Mouse (Mus musculus): ENCODE measurements at regions not wholly inside any gene's neighbourhood (a gene's known extent, or its start where the extent isn't known, plus 50 kb on each side); places are given as distances from the start of the nearest gene placed in this dataset.
A peak's percentile ranks its signal among the peaks of the same experiment; 100 is the strongest.

DNA sequence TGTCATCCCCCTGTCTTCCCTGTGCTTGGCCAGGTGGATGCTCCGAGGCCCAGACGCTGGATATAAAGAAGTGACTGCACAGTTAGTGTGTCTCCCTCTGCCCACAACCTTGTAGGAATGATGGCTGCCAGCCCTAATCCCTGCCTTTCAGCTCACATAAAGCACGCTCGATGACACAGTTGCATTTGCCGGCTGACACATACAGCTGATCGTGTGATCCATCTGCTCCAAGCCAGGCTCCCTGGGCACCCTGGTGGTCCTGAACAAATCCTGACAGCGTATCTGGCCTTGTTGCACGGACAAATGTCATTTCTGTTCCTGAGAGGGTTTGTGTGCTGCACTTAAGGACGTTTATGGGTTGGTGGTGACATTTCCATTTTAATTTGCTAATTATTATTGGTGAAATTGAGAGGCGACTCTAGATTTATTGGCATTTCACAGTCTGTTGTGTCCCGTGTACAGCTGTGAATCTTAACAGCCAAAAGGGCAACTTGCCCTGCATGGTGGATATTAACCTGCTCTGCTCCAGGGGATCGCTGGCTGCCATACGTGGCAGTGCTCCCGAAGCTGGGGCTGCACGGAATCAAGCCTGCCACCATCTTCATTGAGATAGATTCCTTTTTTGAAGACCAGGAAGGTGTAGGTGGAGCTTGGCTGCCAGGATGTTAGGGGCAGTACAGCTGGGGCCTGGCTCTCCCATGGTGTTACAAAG lies 241.9 kb upstream of the Kcnab2 start:
- intact Hi-C loops (cut with DNase I) = no loop called here
- DNase-seq (ENCODE audit: low spot score in 2 of 2) = no peak

DNA sequence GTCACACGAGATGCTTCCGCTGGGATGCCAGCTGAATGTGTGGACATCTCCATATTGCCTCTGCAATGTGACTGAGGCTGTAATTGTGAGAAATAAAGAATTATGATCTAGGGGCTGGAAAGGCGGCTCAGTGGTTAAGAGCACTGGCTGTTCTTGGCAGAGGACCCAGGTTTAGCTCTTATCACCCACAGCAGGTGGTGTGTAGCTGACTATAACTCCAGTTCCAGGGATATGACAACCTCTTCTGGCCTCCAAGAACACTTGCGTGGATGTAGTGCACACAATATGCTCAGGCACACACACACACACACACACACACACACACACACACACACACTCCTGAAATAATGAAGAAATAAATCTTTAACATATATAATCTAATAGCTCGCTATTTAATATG lies 232.7 kb upstream of the Kcnab2 start:
- intact Hi-C loops (cut with DNase I) = no loop called here
- DNase-seq (ENCODE audit: low spot score in 2 of 2) = no peak

DNA sequence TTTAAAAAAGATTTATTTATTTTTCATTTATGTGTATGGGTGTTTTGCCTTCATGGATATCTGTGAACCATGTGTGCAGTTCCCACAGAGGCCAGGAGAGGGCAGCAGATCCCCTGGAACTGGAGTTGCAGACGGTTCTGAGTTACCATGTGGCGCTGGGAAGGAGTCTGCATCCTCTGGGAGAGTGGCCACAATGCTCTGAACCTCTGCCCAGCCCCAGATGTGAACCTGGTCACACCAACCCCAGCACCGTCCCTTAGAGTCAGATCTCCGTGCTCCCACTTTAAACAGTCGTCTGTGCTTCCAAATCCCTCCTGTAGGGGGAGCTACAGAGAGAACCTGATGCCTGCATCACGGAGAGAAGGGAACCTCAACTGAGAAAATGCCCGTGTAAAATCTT lies 222.5 kb upstream of the Kcnab2 start:
- DNase-seq (ENCODE audit: low spot score in 2 of 2) = no peak
- intact Hi-C loops (cut with DNase I) = no loop called here

DNA sequence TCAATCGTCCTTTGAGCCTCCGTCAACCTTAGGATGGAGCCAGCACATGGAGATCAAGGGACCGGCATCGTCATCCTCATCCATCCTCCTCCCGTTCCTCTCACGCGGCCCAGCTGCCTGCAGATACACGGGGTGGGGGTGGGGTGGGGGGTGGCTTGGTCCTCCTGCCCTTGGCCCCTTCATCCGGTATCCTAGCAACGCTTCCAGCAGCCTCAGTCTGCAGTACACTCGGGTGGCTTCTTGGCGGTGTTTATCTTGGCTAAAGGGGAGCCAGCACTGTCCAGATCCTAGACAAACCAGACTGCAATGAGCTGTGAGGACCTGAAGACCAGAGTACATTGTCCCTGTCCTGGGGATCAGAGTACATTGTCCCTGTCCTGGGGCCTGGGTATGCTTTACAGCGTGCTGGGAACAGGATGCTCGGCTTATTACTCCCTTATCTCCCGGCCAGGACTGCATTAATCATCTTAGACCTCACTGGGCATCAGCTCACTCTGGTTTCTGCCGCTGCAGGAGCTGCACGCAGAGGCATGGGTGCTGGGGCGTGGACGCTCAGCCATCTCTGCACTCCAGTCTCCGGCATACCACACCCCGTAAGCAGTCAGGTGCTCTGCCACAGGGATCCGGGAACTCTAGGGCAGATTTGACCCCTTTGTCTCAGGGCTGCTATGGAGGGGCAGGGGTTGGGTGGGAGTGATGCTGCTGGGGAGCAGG lies 219.7 kb upstream of the Kcnab2 start:
- DNase-seq (ENCODE audit: low spot score in 2 of 2) = peak; percentile 8 to 36
- intact Hi-C loops (cut with DNase I) = no loop called here

DNA sequence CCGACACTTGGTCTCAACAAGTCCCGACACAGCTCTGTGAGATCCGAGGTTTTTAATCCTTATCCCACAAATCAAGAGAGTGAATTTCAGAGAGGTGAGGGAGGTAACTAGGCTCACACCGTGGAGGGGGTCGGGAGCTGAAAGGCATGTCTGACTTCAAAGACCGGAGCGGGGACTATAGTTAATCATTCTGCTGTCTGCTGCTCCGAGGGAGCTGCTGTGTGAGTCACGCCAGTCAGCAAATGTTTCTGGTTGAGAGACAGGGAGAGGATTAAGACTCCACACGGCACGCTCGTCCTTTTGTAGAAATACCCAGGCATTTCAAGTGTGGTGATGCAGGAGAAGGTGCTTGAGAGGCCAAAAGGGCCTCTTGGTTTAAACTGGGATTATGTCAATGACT lies 214.1 kb upstream of the Kcnab2 start:
- intact Hi-C loops (cut with DNase I) = no loop called here
- DNase-seq (ENCODE audit: low spot score in 2 of 2) = peak in 1 of 2 experiments; percentile 24

DNA sequence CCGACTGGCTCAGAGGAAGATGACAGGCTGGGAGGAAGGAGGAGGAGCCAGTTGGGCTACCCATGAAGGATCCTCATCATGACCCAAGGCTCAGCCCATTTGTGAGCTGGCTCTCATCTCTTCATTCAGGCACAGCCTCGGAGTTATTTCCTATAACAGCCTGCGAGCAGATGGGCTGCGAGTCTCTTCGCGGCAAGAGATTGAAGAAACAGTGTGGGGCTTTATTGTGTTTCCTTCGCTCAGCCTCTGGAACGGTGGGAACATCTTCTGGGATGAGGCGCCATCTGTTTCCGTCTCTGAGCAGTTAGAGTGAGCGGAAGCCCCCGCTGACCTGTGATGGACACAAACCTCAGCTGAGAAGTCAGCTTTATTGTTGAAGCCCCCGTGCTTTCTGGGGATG lies 213.6 kb upstream of the Kcnab2 start:
- peak; percentile 6 to 16 for DNase-seq (ENCODE audit: low spot score in 2 of 2)
- intact Hi-C loops (cut with DNase I) = no loop called here

DNA sequence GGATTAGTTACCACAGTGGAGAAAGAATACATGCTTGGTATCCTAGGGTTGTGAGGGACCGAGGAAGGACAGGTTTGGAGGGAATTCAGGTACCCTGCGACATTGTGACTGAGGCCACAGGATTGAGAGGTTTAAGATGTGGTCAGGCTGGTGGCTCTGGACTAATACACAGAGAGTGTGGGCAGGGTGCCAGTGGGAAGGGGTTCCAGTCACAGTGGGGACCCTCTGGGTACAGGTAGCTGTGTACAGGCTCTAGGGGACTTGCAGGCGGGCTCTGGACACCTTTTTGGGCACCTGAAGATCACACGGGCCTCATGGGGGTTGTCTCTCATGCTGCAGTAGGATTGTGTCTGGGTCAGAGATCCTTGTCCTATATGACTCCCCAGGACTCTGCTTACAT lies 213.1 kb upstream of the Kcnab2 start:
- intact Hi-C loops (cut with DNase I) = no loop called here
- DNase-seq (ENCODE audit: low spot score in 2 of 2) = no peak

DNA sequence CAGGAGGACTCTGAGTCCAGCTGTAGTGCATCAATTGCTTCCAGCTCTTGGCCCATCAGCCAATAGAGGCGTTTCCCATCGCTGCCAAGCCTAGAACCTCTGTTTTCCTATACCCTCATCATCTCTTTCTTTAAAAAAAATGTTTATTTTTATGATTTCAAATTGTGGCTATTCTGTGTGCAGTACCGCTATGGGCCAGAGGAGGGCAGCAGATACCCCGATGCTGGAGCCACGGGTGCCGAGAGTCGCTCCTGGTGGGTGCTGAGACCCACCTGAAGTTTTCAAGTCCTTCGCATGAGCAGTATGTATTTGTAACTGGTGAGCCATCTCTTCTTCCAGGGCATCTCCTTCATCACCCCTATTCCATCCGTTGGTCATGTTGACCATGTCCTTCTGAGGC lies 212.2 kb upstream of the Kcnab2 start:
- no peak for DNase-seq (ENCODE audit: low spot score in 2 of 2)

DNA sequence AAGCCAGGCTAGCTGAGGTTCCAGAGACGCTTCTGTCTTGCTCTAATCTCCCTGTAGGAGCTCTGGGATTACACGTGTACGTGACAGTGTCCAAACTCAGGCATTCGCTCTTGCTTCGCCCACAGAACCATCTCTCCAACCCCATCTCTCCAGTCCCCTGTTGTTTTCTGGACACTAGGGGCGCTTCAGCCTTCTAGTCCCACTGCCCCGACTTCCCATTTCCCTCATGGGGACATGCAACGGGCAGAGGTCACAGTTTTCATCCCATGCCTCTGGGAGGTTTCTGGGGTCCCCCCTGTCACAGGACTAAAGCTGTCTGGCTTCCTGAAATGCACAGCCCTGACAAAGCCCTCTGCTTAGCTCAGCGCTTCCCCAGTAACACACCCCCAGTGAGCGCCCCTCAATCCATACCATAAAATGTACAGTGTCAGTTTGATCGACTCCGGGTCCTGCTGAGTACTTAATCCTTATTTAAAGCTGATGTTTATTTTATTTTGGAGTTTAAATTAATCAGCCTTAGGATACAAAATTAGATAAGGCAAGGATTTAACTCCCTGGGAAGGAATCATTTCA lies 208.9 kb upstream of the Kcnab2 start:
- DNase-seq (ENCODE audit: low spot score in 2 of 2) = no peak
- intact Hi-C loops (cut with DNase I) = no loop called here

More for the DNA sequence above, 212.2 kb upstream of the Kcnab2 start:
- intact Hi-C loops (cut with DNase I) = no loop called here

DNA sequence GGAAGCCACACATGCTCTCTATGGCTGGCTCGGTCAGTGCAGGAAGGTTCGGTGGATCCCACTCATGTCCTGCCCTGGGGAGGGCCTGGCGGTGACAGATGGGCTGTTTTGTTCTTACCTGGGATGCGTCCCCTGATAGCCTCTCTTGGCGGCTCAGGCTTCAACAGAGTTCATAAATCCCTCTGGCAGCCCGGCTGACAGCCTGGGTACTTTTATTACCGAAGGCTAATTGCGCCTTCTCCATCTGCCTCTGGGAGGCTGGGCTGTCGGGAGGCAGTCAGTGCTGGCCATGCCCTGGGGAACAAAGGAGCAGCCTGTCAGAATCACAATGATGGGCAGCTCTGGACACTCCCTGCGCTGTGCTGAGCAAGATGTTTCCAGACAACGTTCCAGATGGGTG lies 196.5 kb upstream of the Kcnab2 start:
- intact Hi-C loops (cut with DNase I) = no loop called here
- no peak for DNase-seq (ENCODE audit: low spot score in 2 of 2)

DNA sequence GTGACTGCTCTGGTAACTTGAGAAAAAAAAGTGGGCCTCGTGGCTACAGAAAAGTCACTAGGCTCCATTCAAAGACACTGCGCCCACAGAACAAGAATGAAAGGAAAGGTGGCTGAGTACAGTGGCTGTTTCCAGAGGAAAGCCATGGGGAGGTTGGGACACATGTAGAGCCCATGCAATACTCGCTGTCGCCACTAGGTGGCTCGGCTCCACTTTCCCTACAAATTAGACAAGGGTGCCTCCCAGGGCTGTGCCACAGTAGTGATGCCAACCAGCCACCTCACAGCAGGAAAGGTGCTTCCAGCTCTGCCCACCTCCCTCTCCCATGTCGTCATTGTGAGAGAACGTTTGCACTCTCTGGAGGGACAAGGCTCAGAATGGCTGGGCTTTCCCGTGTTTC lies 185.8 kb upstream of the Kcnab2 start:
- intact Hi-C loops (cut with DNase I) = no loop called here
- DNase-seq (ENCODE audit: low spot score in 2 of 2) = peak in 1 of 2 experiments; percentile 19

DNA sequence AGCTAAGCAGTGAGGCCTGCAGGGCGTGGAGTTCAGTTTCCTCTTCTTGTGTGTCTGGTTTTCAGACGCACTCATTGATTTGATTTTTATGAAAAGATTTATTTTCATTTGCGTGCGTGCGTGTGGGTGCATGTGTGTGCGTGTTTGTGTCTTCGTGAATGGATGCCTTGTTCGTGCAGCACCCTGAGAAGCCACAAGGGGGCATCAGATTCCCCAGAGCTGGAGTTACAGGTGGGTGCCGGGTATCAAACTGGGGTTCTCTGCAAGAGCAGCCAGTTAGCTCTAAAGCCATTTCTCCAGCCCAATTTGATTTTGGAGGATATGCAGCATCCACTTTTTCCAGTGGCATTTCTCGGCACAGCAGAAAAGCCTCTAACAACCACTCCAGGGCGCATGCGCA lies 185.4 kb upstream of the Kcnab2 start:
- DNase-seq (ENCODE audit: low spot score in 2 of 2) = no peak
- intact Hi-C loops (cut with DNase I) = no loop called here

DNA sequence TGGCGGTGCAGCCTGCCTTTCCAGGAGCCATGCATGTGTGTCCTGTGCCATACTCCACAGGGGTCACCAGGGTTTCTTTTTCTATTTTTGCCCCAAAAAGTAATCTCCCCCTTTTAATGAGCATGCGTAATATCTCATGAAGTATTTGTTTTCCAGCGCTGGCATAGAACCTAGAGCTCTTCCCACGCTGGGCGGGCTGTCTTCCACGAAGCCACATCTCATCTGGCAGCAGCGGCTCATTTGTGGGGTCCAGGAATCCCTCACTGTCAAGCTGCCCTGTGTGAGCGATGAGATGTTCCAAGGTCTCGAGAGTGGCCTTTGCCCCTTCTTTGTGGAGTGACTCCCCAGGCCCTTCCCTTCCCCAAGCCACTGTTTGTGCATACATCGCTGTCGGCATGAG lies 184.8 kb upstream of the Kcnab2 start:
- DNase-seq (ENCODE audit: low spot score in 2 of 2) = no peak
- intact Hi-C loops (cut with DNase I) = no loop called here

DNA sequence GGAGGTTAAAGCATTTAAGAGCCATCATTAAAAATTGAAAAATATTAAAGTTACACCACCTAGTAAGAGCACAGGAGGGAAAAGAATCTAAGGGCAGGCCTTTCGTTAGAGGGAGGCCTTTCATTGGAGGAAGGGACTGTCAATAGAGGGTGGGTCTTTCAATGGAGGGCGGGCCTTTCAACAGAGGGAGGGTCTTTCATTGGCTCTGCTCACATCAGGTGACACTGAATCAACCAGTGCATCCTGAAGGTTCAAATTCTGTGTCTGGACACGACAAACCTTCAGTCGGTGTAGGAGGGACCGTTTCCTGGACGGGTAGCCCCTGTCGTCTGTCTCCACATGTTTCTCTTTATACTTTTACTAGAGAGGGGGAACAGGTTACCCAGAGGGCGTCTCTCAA lies 172.5 kb upstream of the Kcnab2 start:
- no peak for DNase-seq (ENCODE audit: low spot score in 2 of 2)
- intact Hi-C loops (cut with DNase I) = no loop called here

DNA sequence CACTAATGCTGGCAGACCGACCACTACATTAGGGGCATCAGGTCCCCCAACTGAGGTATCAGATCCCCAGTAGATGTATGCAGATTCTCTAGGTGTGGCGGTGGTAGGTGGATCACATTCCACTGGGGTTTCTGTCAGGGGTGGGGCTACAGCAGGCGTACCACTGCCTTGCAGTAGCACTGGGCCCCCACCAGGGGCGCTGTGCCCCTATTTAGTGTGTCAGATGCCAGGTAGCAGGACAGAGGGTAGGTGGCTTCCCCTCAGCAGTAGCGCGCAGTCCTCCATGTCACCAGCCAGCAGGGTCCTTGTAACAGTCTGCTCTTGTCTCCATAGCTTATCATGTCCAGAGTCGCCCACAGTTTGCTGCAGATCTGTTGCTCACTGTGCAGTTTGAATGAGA lies 169.9 kb upstream of the Kcnab2 start:
- peak; percentile 10 to 34 for DNase-seq (ENCODE audit: low spot score in 2 of 2)
- intact Hi-C loops (cut with DNase I) = no loop called here

DNA sequence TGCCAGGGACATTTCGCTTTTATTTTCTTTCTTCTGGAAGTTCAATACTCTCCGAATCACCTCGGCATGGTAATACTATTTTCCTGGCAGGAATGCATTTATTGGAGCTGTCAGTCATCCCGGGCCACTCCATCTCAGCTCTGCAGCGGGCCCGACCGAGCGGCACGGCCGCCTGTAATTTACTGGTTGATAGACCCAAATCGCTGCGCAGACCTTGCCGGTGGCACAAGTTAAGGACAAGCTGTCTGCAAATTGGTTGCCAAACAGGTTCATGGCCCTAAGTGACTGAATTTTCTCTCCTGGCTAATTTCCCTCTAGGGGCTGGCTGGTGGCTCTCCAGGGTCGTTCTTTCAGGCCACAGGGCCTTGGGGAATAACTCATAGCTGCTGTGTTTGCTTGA lies 169.4 kb upstream of the Kcnab2 start:
- no peak for DNase-seq (ENCODE audit: low spot score in 2 of 2)
- intact Hi-C loops (cut with DNase I) = no loop called here

DNA sequence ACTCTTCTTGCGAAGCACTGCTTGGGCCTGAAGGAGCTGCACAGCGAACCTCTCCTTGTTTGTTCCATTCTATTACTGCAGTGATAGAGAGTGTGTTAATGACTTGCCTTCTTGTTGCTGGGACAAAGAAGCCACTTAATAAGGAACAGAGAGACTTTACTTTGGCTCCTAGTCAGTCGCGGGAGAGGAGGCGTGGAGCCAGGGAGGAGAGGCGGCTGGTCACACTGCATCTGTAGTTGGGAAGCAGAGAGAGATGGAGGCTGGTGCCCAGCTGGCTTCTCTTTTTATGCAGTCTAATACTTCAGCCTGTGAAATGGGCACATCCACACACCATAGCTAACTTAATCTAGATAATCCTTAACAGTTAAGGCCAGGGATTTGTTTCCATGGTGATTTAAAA lies 159.4 kb upstream of the Kcnab2 start:
- intact Hi-C loops (cut with DNase I) = no loop called here
- DNase-seq (ENCODE audit: low spot score in 2 of 2) = peak; percentile 38 to 62

DNA sequence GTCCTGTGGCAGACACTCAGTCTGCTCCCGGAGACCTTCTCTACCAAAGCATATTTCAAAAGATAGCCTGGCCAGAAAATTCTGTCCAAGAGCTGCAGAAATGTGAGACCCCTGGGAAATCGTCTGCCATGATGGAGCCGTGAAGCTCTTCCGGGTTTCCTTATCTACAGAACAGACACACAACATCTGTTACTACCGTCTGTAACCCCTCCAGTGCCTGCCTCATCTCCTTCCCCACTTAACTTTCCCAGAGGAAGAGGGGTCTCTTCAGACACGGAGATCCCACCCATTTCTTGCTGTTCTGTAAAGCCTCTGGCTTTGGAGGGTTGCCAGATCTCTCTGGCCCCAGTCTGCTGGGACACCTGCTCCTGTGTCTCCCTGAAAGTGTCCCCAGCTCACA lies 156.2 kb upstream of the Kcnab2 start:
- intact Hi-C loops (cut with DNase I) = no loop called here
- no peak for DNase-seq (ENCODE audit: low spot score in 2 of 2)

DNA sequence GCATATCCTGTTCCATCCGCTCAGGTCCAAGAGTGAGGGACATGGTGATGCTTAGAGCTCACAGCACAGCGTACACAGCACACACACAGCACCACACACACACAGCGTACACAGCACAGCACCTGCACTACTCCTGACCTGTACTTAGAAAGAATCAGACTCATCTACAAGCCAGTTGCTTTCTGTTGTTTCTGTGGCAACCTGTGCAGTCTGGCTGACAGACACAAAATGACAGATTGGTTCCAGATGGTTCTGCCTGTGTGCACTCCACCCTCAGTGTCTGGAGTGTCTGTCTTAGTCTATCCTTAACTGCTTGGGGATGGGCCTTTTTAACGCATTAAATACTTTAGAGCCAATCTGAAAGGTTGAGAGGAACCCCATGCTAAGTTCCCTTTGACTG lies 150.4 kb upstream of the Kcnab2 start:
- intact Hi-C loops (cut with DNase I) = loop anchor here (5.0 to 10.0 kb wide), 5 partner anchors 99 to 1314 kb away; partner anchors contain the start of gene Ajap1
- peak; percentile 44 to 76 for DNase-seq (ENCODE audit: low spot score in 2 of 2)

DNA sequence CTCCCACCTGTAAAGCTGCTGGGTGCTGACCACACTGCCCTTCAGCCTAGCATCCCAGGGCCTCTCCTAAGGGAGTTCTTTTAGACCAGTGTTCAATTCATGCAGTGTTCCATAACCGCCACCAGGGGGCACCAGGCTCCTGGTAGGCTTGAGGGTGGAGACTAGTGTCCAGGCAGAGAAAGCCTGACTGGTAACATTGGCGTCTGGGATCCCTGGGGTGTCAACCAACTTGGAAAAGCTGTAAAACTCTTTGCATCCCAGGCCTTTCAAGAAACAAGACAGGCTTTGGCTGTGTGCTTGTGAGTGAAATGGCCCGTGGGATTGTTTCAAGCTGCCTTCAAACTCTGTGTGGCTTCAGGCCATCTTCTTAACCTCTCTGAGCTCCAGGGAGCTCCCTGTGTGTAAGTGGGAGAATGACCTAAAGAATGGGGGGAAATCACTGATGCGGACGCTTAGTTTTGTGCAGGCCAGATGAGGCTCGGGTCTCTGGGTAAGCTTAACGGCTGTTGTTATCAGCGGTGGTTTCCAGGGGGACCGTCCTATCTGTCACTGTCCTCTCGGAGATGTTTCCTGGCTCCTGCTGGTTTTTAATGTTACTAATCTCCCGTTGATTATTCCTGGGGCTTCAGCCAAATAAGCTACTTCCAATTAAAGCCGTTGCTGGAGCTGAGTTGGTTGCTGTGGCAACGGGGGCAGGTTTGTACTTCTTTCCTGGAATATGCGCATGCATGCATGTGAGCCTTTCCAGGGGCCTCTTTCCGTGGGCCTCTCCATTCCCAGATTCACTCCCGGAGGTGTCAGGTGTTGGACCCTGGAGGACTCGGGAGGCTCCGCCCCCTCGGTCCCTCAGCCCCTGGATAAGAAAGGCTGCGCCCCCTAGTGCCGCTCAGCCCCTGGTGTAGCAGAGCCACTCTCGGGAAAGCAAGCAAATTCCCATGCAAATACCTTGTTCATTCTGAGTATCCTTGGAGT lies 147.6 kb upstream of the Kcnab2 start:
- peak; percentile 83 for DNase-seq (ENCODE audit: low spot score in 2 of 2)
- intact Hi-C loops (cut with DNase I) = loop anchor here (5.0 to 10.0 kb wide), 5 partner anchors 102 to 1317 kb away; partner anchors contain the start of gene Ajap1

All from left cerebral cortex, postnatal 25 days (tissue).